Mouse (Mus musculus) stomach, embryonic 16.5 days (tissue): Measurements from ENCODE around the gene Tjp2. TPM values are rescaled to one million over a fixed set of nuclear protein-coding genes. Genes with fewer than 3 reads are reported as not detected.

Experiments
- ATAC-seq: fragments of 200-750 bp; cut with Nextera tagmentation; 2 replicates; pipeline ENCODE4 v1.8.0; 2017; ENCODE audit warnings: moderate number of reproducible peaks, moderate TSS enrichment; ENCODE audit not compliant: insufficient read depth, low FRiP score
- H3K27ac ChIP-seq: fragments of 300-500 bp; sonication (generic); 2 replicates; pipeline ENCODE4 v1.5.1; 2014; ENCODE audit warnings: low read length
- H3K27me3 ChIP-seq: fragments of 300-500 bp; sonication (generic); 2 replicates; pipeline ENCODE4 v1.6.1; 2014; ENCODE audit warnings: low read length, control low read depth, mixed read lengths; ENCODE audit not compliant: control insufficient read depth, insufficient read depth
- H3K36me3 ChIP-seq: fragments of 300-500 bp; sonication (generic); 2 replicates; pipeline ENCODE4 v1.6.1; 2014; ENCODE audit warnings: low read length; ENCODE audit not compliant: control insufficient read depth, insufficient read depth
- H3K4me1 ChIP-seq: fragments of 300-500 bp; sonication (generic); 2 replicates; pipeline ENCODE4 v1.6.1; 2014; ENCODE audit warnings: low read length, control low read depth, mixed read lengths; ENCODE audit not compliant: control insufficient read depth, insufficient read depth
- H3K4me2 ChIP-seq: fragments of 300-500 bp; sonication (generic); 2 replicates; pipeline ENCODE4 v1.6.1; 2014; ENCODE audit warnings: low read depth, low read length, mixed read lengths
- H3K4me3 ChIP-seq: fragments of 300-500 bp; sonication (generic); replicated peaks from 2 replicates; pipeline ENCODE4 v1.5.1; 2014; ENCODE audit warnings: mild to moderate bottlenecking, low read length
- H3K9ac ChIP-seq: fragments of 300-500 bp; sonication (generic); 2 replicates; pipeline ENCODE4 v1.6.1; 2014; ENCODE audit warnings: low read length
- H3K9me3 ChIP-seq: fragments of 300-500 bp; sonication (generic); replicated peaks from 2 replicates; pipeline ENCODE4 v1.6.1; 2016; ENCODE audit warnings: low read length, control low read depth; ENCODE audit not compliant: control insufficient read depth
- WGBS: fragments of 180-500 bp; shearing (Covaris S2); extraction: QIAGEN DNeasy Blood & Tissue Kit; methylation state at CpG from one replicate; pipeline ENCODE4 v1.1.7; 2014; 5-methylcytosine and 5-hydroxymethylcytosine counted together
- polyA plus RNA-seq: library from polyadenylated mRNA; unstranded; fragments of >200 nt; fragmentation: Nextera tagmentation; extraction: Ambion mirVana; gene quantifications from 2 replicates; pipeline ENCODE4 v1.2.1, GENCODE M21; 2015

The Tjp2 gene
- polyA plus RNA-seq, 1 experiment from 2014 or later = 30.4 TPM

GRCm38 (mm10) chr19:24216771-24217170 is 8.1 kb downstream of the Tjp2 start:
- 91% methylated on average over 9 of the region's 9 CpGs for WGBS
- Histone ChIP-seq H3K4me3 (no peak overlapping the region), H3K27me3 (no peaks in the 10 kb centered on the region), H3K36me3 (no peaks in the 10 kb centered on the region), H3K4me1 (peaks cover 9% of the 10 kb centered on the region), H3K9me3 (no peaks in the 10 kb centered on the region), H3K4me2 (no peak overlapping the region), H3K27ac (no peak overlapping the region), H3K9ac (no peak overlapping the region)
- no peak for ATAC-seq

GRCm38 (mm10) chr19:24214939-24215338 is 9.9 kb downstream of the Tjp2 start:
- Histone ChIP-seq H3K27me3 (no peaks in the 10 kb centered on the region), H3K4me3 (no peak overlapping the region), H3K4me1 (no peaks in the 10 kb centered on the region), H3K27ac (no peak overlapping the region), H3K9me3 (no peaks in the 10 kb centered on the region), H3K9ac (no peak overlapping the region), H3K36me3 (no peaks in the 10 kb centered on the region), H3K4me2 (no peak overlapping the region)
- WGBS = 79% methylated on average over 7 of the region's 7 CpGs
- ATAC-seq = no peak

GRCm38 (mm10) chr19:24213299-24213698 is 11.5 kb downstream of the Tjp2 start:
- 0 out of 2 replicates have a peak, but pooled peaks cover under 1% of the 10 kb centered on the region for H3K9me3 ChIP-seq
- WGBS = 35% methylated on average over 7 of the region's 7 CpGs
- no peaks in the 10 kb centered on the region for H3K27me3 ChIP-seq
- no peak overlapping the region for H3K27ac ChIP-seq
- no peak overlapping the region for H3K9ac ChIP-seq
- ATAC-seq = no peak
- H3K36me3 ChIP-seq = no peaks in the 10 kb centered on the region
- no peaks in the 10 kb centered on the region for H3K4me1 ChIP-seq
- no peak overlapping the region for H3K4me2 ChIP-seq
- H3K4me3 ChIP-seq = no peak overlapping the region

- Histone ChIP-seq H3K4me1 (no peaks in the 10 kb centered on the region), H3K27me3 (no peaks in the 10 kb centered on the region), H3K27ac (no peak overlapping the region), H3K9me3 (0 out of 2 replicates have a peak, but pooled peaks cover 7% of the 10 kb centered on the region), H3K36me3 (no peaks in the 10 kb centered on the region), H3K4me3 (no peak overlapping the region), H3K9ac (no peak overlapping the region), H3K4me2 (no peak overlapping the region)
- no peak for ATAC-seq
- WGBS = 86% methylated on average over 12 of the region's 12 CpGs
Observed at GRCm38 (mm10) chr19:24212552-24213249, 12.1 kb downstream of the Tjp2 start.

GRCm38 (mm10) chr19:24211168-24211567 is 13.7 kb downstream of the Tjp2 start:
- no peak overlapping the region for H3K27ac ChIP-seq
- H3K4me1 ChIP-seq = no peaks in the 10 kb centered on the region
- ATAC-seq = 0 out of 2 replicates have a peak, but pooled peaks have one; percentile 50
- H3K9me3 ChIP-seq = 0 out of 2 replicates have a peak, but pooled peaks cover 8% of the 10 kb centered on the region
- no peak overlapping the region for H3K4me3 ChIP-seq
- H3K4me2 ChIP-seq = no peak overlapping the region
- no peak overlapping the region for H3K9ac ChIP-seq
- WGBS = 75% methylated on average over 10 of the region's 10 CpGs
- H3K27me3 ChIP-seq = no peaks in the 10 kb centered on the region
- no peaks in the 10 kb centered on the region for H3K36me3 ChIP-seq

GRCm38 (mm10) chr19:24209516-24209915 is 15.3 kb downstream of the Tjp2 start:
- Histone ChIP-seq H3K9me3 (0 out of 2 replicates have a peak, but pooled peaks cover 8% of the 10 kb centered on the region), H3K4me1 (no peaks in the 10 kb centered on the region), H3K27ac (no peak overlapping the region), H3K4me3 (no peak overlapping the region), H3K36me3 (no peaks in the 10 kb centered on the region), H3K27me3 (no peaks in the 10 kb centered on the region), H3K4me2 (no peak overlapping the region), H3K9ac (no peak overlapping the region)
- ATAC-seq = no peak
- 93% methylated on average over 15 of the region's 15 CpGs for WGBS

GRCm38 (mm10) chr19:24207967-24208366 is 16.9 kb downstream of the Tjp2 start:
- no peak for ATAC-seq
- no peak overlapping the region for H3K4me3 ChIP-seq
- H3K4me2 ChIP-seq = no peak overlapping the region
- 84% methylated on average over 1 of the region's 1 CpGs for WGBS
- H3K9ac ChIP-seq = no peak overlapping the region
- H3K27me3 ChIP-seq = no peaks in the 10 kb centered on the region
- no peaks in the 10 kb centered on the region for H3K4me1 ChIP-seq
- no peaks in the 10 kb centered on the region for H3K36me3 ChIP-seq
- 0 out of 2 replicates have a peak, but pooled peaks cover 8% of the 10 kb centered on the region for H3K9me3 ChIP-seq
- no peak overlapping the region for H3K27ac ChIP-seq

GRCm38 (mm10) chr19:24205001-24205400 is 19.8 kb downstream of the Tjp2 start:
- Histone ChIP-seq H3K4me3 (no peak overlapping the region), H3K36me3 (no peaks in the 10 kb centered on the region), H3K9ac (no peak overlapping the region), H3K4me2 (no peak overlapping the region), H3K27me3 (no peaks in the 10 kb centered on the region), H3K4me1 (no peaks in the 10 kb centered on the region), H3K9me3 (0 out of 2 replicates have a peak, but pooled peaks cover 8% of the 10 kb centered on the region), H3K27ac (no peak overlapping the region)
- ATAC-seq = no peak
- 49% methylated on average over 1 of the region's 1 CpGs for WGBS

- H3K9me3 ChIP-seq = no peaks in the 10 kb centered on the region
- 78% methylated on average over 4 of the region's 5 CpGs for WGBS
- no peak overlapping the region for H3K27ac ChIP-seq
- H3K4me3 ChIP-seq = no peak overlapping the region
- no peaks in the 10 kb centered on the region for H3K36me3 ChIP-seq
- H3K4me2 ChIP-seq = no peak overlapping the region
- ATAC-seq = no peak
- H3K9ac ChIP-seq = no peak overlapping the region
- H3K4me1 ChIP-seq = no peaks in the 10 kb centered on the region
- H3K27me3 ChIP-seq = no peaks in the 10 kb centered on the region
Observed at GRCm38 (mm10) chr19:24201848-24202247, 23.0 kb downstream of the Tjp2 start.
